ENCODE assay signal across 20 mouse cellular contexts in the genomic region with DNA sequence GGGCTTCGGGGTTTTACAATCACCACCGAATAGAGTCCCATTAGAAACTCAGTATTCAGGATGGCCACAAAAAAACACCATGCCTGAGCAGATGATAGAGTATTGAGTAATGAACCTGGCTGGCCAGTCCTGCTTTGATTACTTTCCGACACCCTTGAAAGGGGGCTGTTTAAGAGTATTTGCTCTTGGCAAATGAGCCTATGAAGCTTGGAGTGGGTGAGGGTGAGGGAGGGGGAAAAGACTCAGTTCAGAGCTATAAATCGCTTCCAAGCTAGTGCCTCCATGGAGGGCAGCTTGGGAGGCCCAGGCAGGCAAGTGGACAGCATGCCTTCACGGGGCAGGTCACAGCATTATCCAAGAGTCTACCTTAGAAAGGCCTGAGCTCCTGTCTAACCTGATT.
A peak's percentile ranks its signal among the peaks of the same experiment; 100 is the strongest.
DNase-seq lines count a peak whose midpoint lies in the region; ATAC-seq lines count a peak whose summit lies in the region.
"Had no signal": no experiment of that assay in that cellular context is flagged by ENCODE, and none has a peak within 500 bp of the region (broad histone marks: within the 10 kb centered on the region; RNA-seq: fewer than 3 reads in every experiment).

No protein-coding gene starts in this region.

- no peaks in the 10 kb centered on the region for H3K27me3 ChIP-seq in forebrain, embryonic 16.5 days (replicated peaks; ENCODE audit: control insufficient read depth, insufficient read depth, low read length)
- no peaks in the 10 kb centered on the region for H3K27me3 ChIP-seq in forebrain, embryonic 11.5 days (ENCODE audit: control insufficient read depth, insufficient read depth, low read length)
- H3K27me3 ChIP-seq in lung, embryonic 15.5 days: no peaks in the 10 kb centered on the region
- H3K27me3 ChIP-seq in limb, embryonic 10.5 days (ENCODE audit: low read depth, poor library complexity, severe bottlenecking): no peaks in the 10 kb centered on the region
- H3K27me3 ChIP-seq: heart, embryonic 15.5 days had no signal

- no peaks in the 10 kb centered on the region for H3K9me3 ChIP-seq in forebrain, embryonic 16.5 days (ENCODE audit: control insufficient read depth, low read length)
- H3K9me3 ChIP-seq in forebrain, embryonic 11.5 days (ENCODE audit: control insufficient read depth, low read length): no peaks in the 10 kb centered on the region
- H3K9me3 ChIP-seq in lung, embryonic 15.5 days: no peaks in the 10 kb centered on the region
- no peaks in the 10 kb centered on the region for H3K9me3 ChIP-seq in limb, embryonic 10.5 days (replicated peaks)
- H3K9me3 ChIP-seq: embryonic facial prominence, embryonic 10.5 days; heart, embryonic 15.5 days; hindbrain, embryonic 10.5 days had no signal

- H3K4me1 ChIP-seq in forebrain, embryonic 16.5 days (replicated peaks; ENCODE audit: control insufficient read depth, insufficient read depth, low read length): peaks cover 9% of the 10 kb centered on the region; the same call in 1 of the 2 replicates
- H3K4me1 ChIP-seq in forebrain, embryonic 11.5 days (replicated peaks; ENCODE audit: control insufficient read depth, insufficient read depth, low read length): no peaks in the 10 kb centered on the region
- peaks cover 6% of the 10 kb centered on the region; the same call in 1 of the 2 replicates for H3K4me1 ChIP-seq in lung, embryonic 15.5 days
- H3K4me1 ChIP-seq in limb, embryonic 10.5 days: peaks cover 64% of the 10 kb centered on the region

- WGBS in forebrain, embryonic 16.5 days: 74% methylated on average over 5 of the region's 5 CpGs
- 81% methylated on average over 5 of the region's 5 CpGs for WGBS in forebrain, embryonic 11.5 days
- 39% methylated on average over 5 of the region's 5 CpGs for WGBS in lung, embryonic 15.5 days
- WGBS in limb, embryonic 10.5 days: 45% methylated on average over 5 of the region's 5 CpGs

- ATAC-seq in forebrain, embryonic 16.5 days: peak; percentile 47
- ATAC-seq in forebrain, embryonic 11.5 days (replicated peaks; ENCODE audit: low FRiP score): no peak
- 0 out of 2 replicates have a peak, but pooled peaks have one; percentile 55 for ATAC-seq in lung, embryonic 15.5 days (ENCODE audit: borderline replicate concordance, extremely low read depth, low FRiP score, low TSS enrichment)
- ATAC-seq: hindbrain, embryonic 16.5 days; inflammation-experienced regulatory T-cells, adult 6 months; intestine, postnatal 0 days had no signal

- no peak for DNase-seq in forebrain, embryonic 11.5 days (ENCODE audit: low spot score)
- DNase-seq in lung, adult 18-20 months: no peak
- DNase-seq in forelimb bud, embryonic 11.5 days (ENCODE audit: low read depth, low spot score): peak; percentile 57
- DNase-seq in limb, embryonic 10.5 days (ENCODE audit: low spot score): peak; percentile 44
- no peak for DNase-seq in adrenal gland, adult 8-10 months
- DNase-seq: adrenal gland, adult 2 months; adrenal gland, postnatal 36 days; cerebellum, adult 2 months; cerebellum, postnatal 10 days; gastrocnemius, postnatal 36 days; heart, adult 18-20 months had no signal

- no peak overlapping the region for H3K4me2 ChIP-seq in forebrain, embryonic 16.5 days (ENCODE audit: low read length)
- no peak overlapping the region for H3K4me2 ChIP-seq in forebrain, embryonic 11.5 days (ENCODE audit: low read depth, low read length, severe bottlenecking)
- no peak overlapping the region for H3K4me2 ChIP-seq in lung, embryonic 15.5 days
- H3K4me2 ChIP-seq: heart, embryonic 11.5 days; heart, embryonic 15.5 days had no signal

- no peak overlapping the region for H3K27ac ChIP-seq in forebrain, embryonic 16.5 days (ENCODE audit: low read length)
- H3K27ac ChIP-seq in forebrain, embryonic 11.5 days (ENCODE audit: low read depth, low read length): no peak overlapping the region
- H3K27ac ChIP-seq in lung, embryonic 15.5 days: no peak overlapping the region
- H3K27ac ChIP-seq in limb, embryonic 10.5 days: 0 out of 2 replicates have a peak overlapping the region, but pooled peaks have one; percentile 8
- H3K27ac ChIP-seq: embryonic facial prominence, embryonic 10.5 days; heart, embryonic 15.5 days; hindbrain, embryonic 10.5 days had no signal

- H3K36me3 ChIP-seq in forebrain, embryonic 16.5 days (ENCODE audit: control insufficient read depth, insufficient read depth): no peaks in the 10 kb centered on the region
- H3K36me3 ChIP-seq in forebrain, embryonic 11.5 days (ENCODE audit: control insufficient read depth, insufficient read depth, low read length): no peaks in the 10 kb centered on the region
- no peaks in the 10 kb centered on the region for H3K36me3 ChIP-seq in lung, embryonic 15.5 days
- no peaks in the 10 kb centered on the region for H3K36me3 ChIP-seq in limb, embryonic 10.5 days
- H3K36me3 ChIP-seq: embryonic facial prominence, embryonic 10.5 days; heart, embryonic 15.5 days; hindbrain, embryonic 10.5 days had no signal

- no peak overlapping the region for H3K9ac ChIP-seq in forebrain, embryonic 16.5 days (replicated peaks; ENCODE audit: low read depth, low read length)
- no peak overlapping the region for H3K9ac ChIP-seq in forebrain, embryonic 11.5 days (ENCODE audit: low read length)
- no peak overlapping the region for H3K9ac ChIP-seq in lung, embryonic 15.5 days
- H3K9ac ChIP-seq: heart, embryonic 15.5 days had no signal

- H3K4me3 ChIP-seq in forebrain, embryonic 16.5 days (replicated peaks; ENCODE audit: low read length): no peak overlapping the region
- no peak overlapping the region for H3K4me3 ChIP-seq in forebrain, embryonic 11.5 days (ENCODE audit: low read depth, low read length)
- H3K4me3 ChIP-seq in lung, embryonic 15.5 days: no peak overlapping the region
- H3K4me3 ChIP-seq in limb, embryonic 10.5 days: no peak overlapping the region
- H3K4me3 ChIP-seq: embryonic facial prominence, embryonic 10.5 days; heart, embryonic 15.5 days; hindbrain, embryonic 10.5 days had no signal

Comparison
In these comparisons a context has a peak if more than half of its experiments do, and no peak if none do; other contexts are left out.
1. DNase-seq: peak in forelimb bud, embryonic 11.5 days (single experiment) and limb, embryonic 10.5 days (single experiment); none in forebrain, embryonic 11.5 days (single experiment), lung, adult 18-20 months (0 of 2) and adrenal gland, adult 8-10 months (single experiment).